In the genomic region with DNA sequence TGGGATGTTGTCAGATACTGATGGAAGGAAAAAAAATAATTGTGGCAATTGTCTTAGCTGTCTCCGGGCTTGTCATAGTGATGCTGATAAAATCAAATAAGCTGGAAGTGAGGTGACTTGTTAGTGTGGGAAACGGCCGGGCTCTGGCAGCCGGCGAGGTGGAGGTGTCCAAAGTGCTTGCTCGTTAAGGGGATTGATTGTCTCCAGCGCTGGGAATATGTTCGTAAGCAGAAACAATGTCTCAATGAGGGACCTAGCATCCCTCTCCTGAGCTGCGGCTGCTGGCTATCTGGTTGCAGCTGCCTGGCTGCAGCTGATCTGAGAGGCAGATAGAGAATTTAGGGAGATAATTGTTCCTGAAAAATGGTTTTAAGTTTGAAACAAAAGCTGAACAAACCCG, we compare ENCODE assay signal across 27 mouse cellular contexts.
DNase-seq lines count a peak whose midpoint lies in the region; ATAC-seq and TF ChIP-seq lines count a peak whose summit lies in the region.
"Had no signal": no experiment of that assay in that cellular context is flagged by ENCODE, and none has a peak within 500 bp of the region (broad histone marks: within the 10 kb centered on the region; RNA-seq: fewer than 3 reads in every experiment).

No protein-coding gene starts in this region.

- H3K9ac ChIP-seq in forebrain, postnatal 0 days, result no peak overlapping the region
- no peak overlapping the region for H3K9ac ChIP-seq in forebrain, embryonic 12.5 days
- no peak overlapping the region for H3K9ac ChIP-seq in stomach, postnatal 0 days (ENCODE audit: low read length)
- no peak overlapping the region for H3K9ac ChIP-seq in heart, embryonic 12.5 days
- H3K9ac ChIP-seq: heart, embryonic 13.5 days; liver, embryonic 14.5 days; stomach, embryonic 15.5 days had no signal

- no peak overlapping the region for H3K4me3 ChIP-seq in forebrain, postnatal 0 days (ENCODE audit: low read depth, low read length)
- no peak overlapping the region for H3K4me3 ChIP-seq in forebrain, embryonic 12.5 days (replicated peaks)
- H3K4me3 ChIP-seq in left cerebral cortex, adult 2 months, result no peak overlapping the region
- H3K4me3 ChIP-seq in cortical plate, adult 2 months (ENCODE audit: insufficient read depth, low read length), result no peak overlapping the region
- no peak overlapping the region for H3K4me3 ChIP-seq in stomach, postnatal 0 days (ENCODE audit: low read depth, low read length)
- H3K4me3 ChIP-seq in heart, embryonic 12.5 days, result no peak overlapping the region
- H3K4me3 ChIP-seq: gastrocnemius, adult 2 months; heart, adult 2 months; heart, embryonic 13.5 days; stomach, embryonic 15.5 days had no signal

- WGBS in forebrain, postnatal 0 days, result 18% methylated on average over 10 of the region's 10 CpGs
- WGBS in forebrain, embryonic 12.5 days, result 34% methylated on average over 10 of the region's 10 CpGs
- 42% methylated on average over 10 of the region's 10 CpGs for WGBS in stomach, postnatal 0 days
- WGBS in heart, embryonic 12.5 days, result 43% methylated on average over 10 of the region's 10 CpGs

- H3K27ac ChIP-seq in forebrain, postnatal 0 days (ENCODE audit: low read depth, low read length), result 0 out of 2 replicates have a peak overlapping the region, but pooled peaks have one; percentile 0
- no peak overlapping the region for H3K27ac ChIP-seq in forebrain, embryonic 12.5 days
- H3K27ac ChIP-seq in left cerebral cortex, adult 2 months, result peak overlapping the region; percentile 50; the same call in 1 of the 2 replicates
- H3K27ac ChIP-seq in cortical plate, adult 2 months (ENCODE audit: insufficient read depth, low read length), result 0 out of 2 replicates have a peak overlapping the region, but pooled peaks have one; percentile 53
- no peak overlapping the region for H3K27ac ChIP-seq in stomach, postnatal 0 days (replicated peaks)
- H3K27ac ChIP-seq in heart, embryonic 12.5 days (ENCODE audit: poor library complexity, severe bottlenecking), result no peak overlapping the region
- H3K27ac ChIP-seq: gastrocnemius, adult 2 months; heart, adult 2 months; heart, embryonic 13.5 days; liver, embryonic 14.5 days; macrophage; stomach, embryonic 15.5 days had no signal

- ATAC-seq in forebrain, postnatal 0 days, result no peak
- ATAC-seq in forebrain, embryonic 12.5 days (ENCODE audit: low FRiP score), result no peak
- no peak for ATAC-seq in stomach, postnatal 0 days (ENCODE audit: low FRiP score, low TSS enrichment)
- no peak for ATAC-seq in heart, embryonic 12.5 days (ENCODE audit: insufficient number of reproducible peaks, low FRiP score)
- ATAC-seq: CD4-positive, CD25-positive, alpha-beta regulatory T cell, adult 4 months had no signal

- H3K9me3 ChIP-seq in forebrain, postnatal 0 days (ENCODE audit: low read length), result no peaks in the 10 kb centered on the region
- H3K9me3 ChIP-seq in forebrain, embryonic 12.5 days, result no peaks in the 10 kb centered on the region
- H3K9me3 ChIP-seq in stomach, postnatal 0 days (ENCODE audit: control insufficient read depth, low read length), result no peaks in the 10 kb centered on the region
- no peaks in the 10 kb centered on the region for H3K9me3 ChIP-seq in heart, embryonic 12.5 days (replicated peaks)
- H3K9me3 ChIP-seq: heart, embryonic 13.5 days; stomach, embryonic 15.5 days had no signal

- intact Hi-C loops in left cerebral cortex, adult 2 months (cut with DNase I), result no loop called here
- intact Hi-C loops in left cerebral cortex, postnatal 10 days (cut with DNase I), result no loop called here

- TF ChIP-seq POLR2A in cortical plate, adult 2 months (IDR thresholded peaks at IDR 0.05; ENCODE audit: extremely low read depth, insufficient read depth, low read length), result no peak

- no peaks in the 10 kb centered on the region for H3K4me1 ChIP-seq in forebrain, postnatal 0 days (ENCODE audit: insufficient read depth)
- H3K4me1 ChIP-seq in forebrain, embryonic 12.5 days, result peaks cover 13% of the 10 kb centered on the region; the same call in 1 of the 2 replicates
- peaks cover 5% of the 10 kb centered on the region for H3K4me1 ChIP-seq in cortical plate, adult 2 months (ENCODE audit: control insufficient read depth, insufficient read depth, low read length)
- no peaks in the 10 kb centered on the region for H3K4me1 ChIP-seq in stomach, postnatal 0 days (replicated peaks; ENCODE audit: control insufficient read depth, insufficient read depth)
- H3K4me1 ChIP-seq in heart, embryonic 12.5 days (replicated peaks), result no peaks in the 10 kb centered on the region
- H3K4me1 ChIP-seq: heart, embryonic 13.5 days; stomach, embryonic 15.5 days had no signal

- H3K36me3 ChIP-seq in forebrain, postnatal 0 days (ENCODE audit: insufficient read depth), result no peaks in the 10 kb centered on the region
- no peaks in the 10 kb centered on the region for H3K36me3 ChIP-seq in forebrain, embryonic 12.5 days (replicated peaks)
- no peaks in the 10 kb centered on the region for H3K36me3 ChIP-seq in stomach, postnatal 0 days (ENCODE audit: control insufficient read depth, insufficient read depth, low read length)
- H3K36me3 ChIP-seq in heart, embryonic 12.5 days, result no peaks in the 10 kb centered on the region
- H3K36me3 ChIP-seq: heart, embryonic 13.5 days; stomach, embryonic 15.5 days had no signal

- no peak for DNase-seq in forebrain, postnatal 0 days
- DNase-seq in left cerebral cortex, adult 2 months (ENCODE audit: extremely low spot score in 1 of 2, low spot score in 2 of 2), result no peak
- DNase-seq in left cerebral cortex, postnatal 10 days (ENCODE audit: extremely low spot score in 1 of 2, low spot score in 2 of 2), result no peak
- peak; percentile 46 for DNase-seq in Muller cell, postnatal 12 days (ENCODE audit: inconsistent ontology term)
- DNase-seq in stomach, postnatal 0 days (ENCODE audit: low spot score), result no peak
- DNase-seq: adrenal gland, postnatal 25 days; cerebellum, adult 2 months; cerebellum, postnatal 14 days; gastrocnemius, adult 2 months; heart, adult 2 months; heart, postnatal 10 days; kidney, adult 18-20 months; kidney, postnatal 36 days; layer of hippocampus, postnatal 36 days; liver; lung, adult 2 months; lung, postnatal 10 days; right cerebral cortex, postnatal 25 days; thymus, postnatal 4 days had no signal

- TF ChIP-seq EP300 in stomach, postnatal 0 days (optimal IDR thresholded peaks at IDR 0.05), result no peak

- H3K27me3 ChIP-seq in forebrain, postnatal 0 days (ENCODE audit: insufficient read depth, low read length), result no peaks in the 10 kb centered on the region
- no peaks in the 10 kb centered on the region for H3K27me3 ChIP-seq in forebrain, embryonic 12.5 days
- H3K27me3 ChIP-seq in stomach, postnatal 0 days (ENCODE audit: control insufficient read depth, insufficient read depth, low read length), result no peaks in the 10 kb centered on the region
- H3K27me3 ChIP-seq in heart, embryonic 12.5 days (replicated peaks), result no peaks in the 10 kb centered on the region; the same call in 1 of the 2 replicates
- H3K27me3 ChIP-seq: heart, embryonic 13.5 days; stomach, embryonic 15.5 days had no signal

- H3K4me2 ChIP-seq in forebrain, postnatal 0 days (ENCODE audit: low read depth), result no peak overlapping the region
- no peak overlapping the region for H3K4me2 ChIP-seq in forebrain, embryonic 12.5 days
- H3K4me2 ChIP-seq in stomach, postnatal 0 days (replicated peaks; ENCODE audit: low read depth), result no peak overlapping the region
- no peak overlapping the region for H3K4me2 ChIP-seq in heart, embryonic 12.5 days
- H3K4me2 ChIP-seq: heart, embryonic 13.5 days; stomach, embryonic 15.5 days had no signal

- no peak for TF ChIP-seq CTCF in forebrain, postnatal 0 days (IDR thresholded peaks at IDR 0.05; ENCODE audit: low read depth)
- TF ChIP-seq CTCF in left cerebral cortex, adult 2 months (IDR thresholded peaks at IDR 0.05), result no peak
- TF ChIP-seq CTCF in cortical plate, adult 2 months (IDR thresholded peaks at IDR 0.05; ENCODE audit: extremely low read depth, insufficient read depth, low read length), result no peak
- TF ChIP-seq CTCF in stomach, postnatal 0 days (IDR thresholded peaks at IDR 0.05; ENCODE audit: low read depth), result no peak

Comparison
In these comparisons a context has a peak if more than half of its experiments do, and no peak if none do; other contexts are left out.
1. H3K27ac ChIP-seq: peak in forebrain, postnatal 0 days (single experiment), left cerebral cortex, adult 2 months (single experiment) and cortical plate, adult 2 months (single experiment); none in forebrain, embryonic 12.5 days (single experiment), stomach, postnatal 0 days (single experiment) and heart, embryonic 12.5 days (single experiment).